Mouse (Mus musculus): ENCODE data around the gene Ctrl. TPM values are rescaled to one million over a fixed set of nuclear protein-coding genes. Genes with fewer than 3 reads are reported as not detected.

Ctrl gene
- polyA plus RNA-seq, 1 experiment from 2014 or later = 1.7 TPM

DNA sequence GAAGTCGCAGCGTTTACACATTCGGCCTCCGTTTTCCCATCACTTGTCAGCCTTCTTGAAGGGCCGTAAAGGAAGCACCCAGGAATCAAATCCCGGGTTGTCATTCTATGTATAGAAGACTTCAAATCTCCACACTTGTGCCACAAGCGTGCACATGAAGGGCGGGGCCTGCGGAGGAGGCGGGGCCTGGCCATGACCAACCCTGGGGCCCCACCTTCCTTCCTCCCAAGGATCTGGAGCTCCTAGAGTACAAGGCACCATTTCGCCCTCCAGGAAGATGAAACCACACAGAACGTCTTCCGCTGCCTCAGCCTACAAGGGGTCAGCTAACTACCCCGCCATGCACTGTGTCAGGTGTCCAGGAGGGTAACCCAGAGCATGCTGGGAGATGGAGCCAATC lies 27.4 kb upstream of the Ctrl start:
- H3K4me1 ChIP-seq (replicated peaks) = peaks cover 22% of the 10 kb centered on the region
- H3K9me3 ChIP-seq = no peaks in the 10 kb centered on the region
- peaks cover 9% of the 10 kb centered on the region for H3K36me3 ChIP-seq
- no peak overlapping the region for H3K27ac ChIP-seq
- H3K27me3 ChIP-seq (ENCODE audit: insufficient read depth, poor library complexity, severe bottlenecking) = peaks cover 20% of the 10 kb centered on the region
- no peak overlapping the region for H3K4me3 ChIP-seq
- WGBS = 75% methylated on average over 14 of the region's 14 CpGs
- DNase-seq (ENCODE audit: low spot score) = no peak

DNA sequence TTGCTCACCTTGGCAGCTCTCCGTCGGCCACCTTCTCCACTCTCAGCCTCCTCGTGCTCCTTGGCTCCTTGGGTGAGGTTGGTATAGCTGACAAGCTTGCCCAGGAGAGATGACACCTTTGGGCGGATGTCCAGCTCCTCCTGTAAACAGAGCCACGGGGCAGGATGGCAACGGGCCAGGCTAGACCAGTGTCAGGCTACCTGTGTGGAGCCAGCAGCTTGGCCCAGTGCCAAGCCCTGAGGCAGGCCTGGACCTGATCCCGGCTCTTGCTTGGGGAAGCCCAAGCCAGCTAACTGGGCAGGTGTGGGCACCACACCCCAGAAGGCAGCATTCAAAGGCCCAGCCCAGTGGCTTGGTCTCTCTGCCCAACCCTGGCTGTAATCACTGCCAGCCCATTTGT lies 25.7 kb upstream of the Ctrl start:
- no peak for DNase-seq (ENCODE audit: low spot score)
- WGBS = 91% methylated on average over 7 of the region's 7 CpGs
- peaks cover 3% of the 10 kb centered on the region for H3K27me3 ChIP-seq (ENCODE audit: insufficient read depth, poor library complexity, severe bottlenecking)
- no peak overlapping the region for H3K4me3 ChIP-seq
- no peaks in the 10 kb centered on the region for H3K9me3 ChIP-seq
- H3K4me1 ChIP-seq (replicated peaks) = peaks cover 4% of the 10 kb centered on the region
- H3K27ac ChIP-seq = no peak overlapping the region
- peaks cover 17% of the 10 kb centered on the region for H3K36me3 ChIP-seq

DNA sequence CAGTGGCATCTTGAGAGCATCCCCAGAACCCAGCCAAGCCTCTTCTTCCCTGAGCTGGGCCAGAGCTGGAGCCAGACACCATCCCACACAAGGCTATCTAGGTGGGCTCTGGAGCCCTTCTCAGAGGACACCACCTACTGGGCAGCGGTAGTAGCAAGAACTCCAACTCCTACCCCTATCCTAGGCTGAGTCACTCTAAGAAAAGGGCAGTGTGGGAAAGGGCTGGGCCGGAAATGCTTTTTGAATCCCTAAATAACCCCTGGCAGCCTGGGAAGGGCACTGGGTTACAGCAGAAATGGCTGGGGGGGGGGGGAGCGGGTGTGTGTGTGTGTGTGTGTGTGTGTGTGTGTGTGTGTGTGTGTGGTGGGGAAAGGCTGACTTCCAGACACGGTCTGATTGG lies 24.2 kb upstream of the Ctrl start:
- Histone ChIP-seq H3K27me3 (ENCODE audit: insufficient read depth, poor library complexity, severe bottlenecking) (no peaks in the 10 kb centered on the region), H3K27ac (no peak overlapping the region), H3K4me3 (no peak overlapping the region), H3K36me3 (peaks cover 29% of the 10 kb centered on the region), H3K9me3 (no peaks in the 10 kb centered on the region), H3K4me1 (replicated peaks) (no peaks in the 10 kb centered on the region)
- DNase-seq (ENCODE audit: low spot score) = no peak
- 73% methylated on average over 3 of the region's 4 CpGs for WGBS

GRCm38 (mm10) chr8:105956556-105956955 lies 22.9 kb upstream of the Ctrl start:
- DNase-seq (ENCODE audit: low spot score) = no peak
- H3K9me3 ChIP-seq = no peaks in the 10 kb centered on the region
- H3K36me3 ChIP-seq = peaks cover 35% of the 10 kb centered on the region
- WGBS = 93% methylated on average over 4 of the region's 4 CpGs
- no peak overlapping the region for H3K4me3 ChIP-seq
- H3K27me3 ChIP-seq (ENCODE audit: insufficient read depth, poor library complexity, severe bottlenecking) = no peaks in the 10 kb centered on the region
- H3K4me1 ChIP-seq (replicated peaks) = peaks cover 2% of the 10 kb centered on the region
- H3K27ac ChIP-seq = no peak overlapping the region

GRCm38 (mm10) chr8:105951057-105951659 lies 17.5 kb upstream of the Ctrl start:
- Histone ChIP-seq H3K4me1 (replicated peaks) (peaks cover 7% of the 10 kb centered on the region), H3K4me3 (no peak overlapping the region), H3K27me3 (ENCODE audit: insufficient read depth, poor library complexity, severe bottlenecking) (no peaks in the 10 kb centered on the region), H3K36me3 (peaks cover 79% of the 10 kb centered on the region), H3K27ac (peak overlapping the region; percentile 42), H3K9me3 (no peaks in the 10 kb centered on the region)
- 60% methylated on average over 7 of the region's 7 CpGs for WGBS
- peak; percentile 39 for DNase-seq (ENCODE audit: low spot score)

- DNase-seq (ENCODE audit: low spot score) = no peak
- no peaks in the 10 kb centered on the region for H3K9me3 ChIP-seq
- H3K4me3 ChIP-seq = no peak overlapping the region
- peaks cover 87% of the 10 kb centered on the region for H3K36me3 ChIP-seq
- H3K27me3 ChIP-seq (ENCODE audit: insufficient read depth, poor library complexity, severe bottlenecking) = no peaks in the 10 kb centered on the region
- peaks cover 7% of the 10 kb centered on the region for H3K4me1 ChIP-seq (replicated peaks)
- no peak overlapping the region for H3K27ac ChIP-seq
- 92% methylated on average over 10 of the region's 10 CpGs for WGBS
Measured at GRCm38 (mm10) chr8:105949350-105949749, 15.7 kb upstream of the Ctrl start.

DNA sequence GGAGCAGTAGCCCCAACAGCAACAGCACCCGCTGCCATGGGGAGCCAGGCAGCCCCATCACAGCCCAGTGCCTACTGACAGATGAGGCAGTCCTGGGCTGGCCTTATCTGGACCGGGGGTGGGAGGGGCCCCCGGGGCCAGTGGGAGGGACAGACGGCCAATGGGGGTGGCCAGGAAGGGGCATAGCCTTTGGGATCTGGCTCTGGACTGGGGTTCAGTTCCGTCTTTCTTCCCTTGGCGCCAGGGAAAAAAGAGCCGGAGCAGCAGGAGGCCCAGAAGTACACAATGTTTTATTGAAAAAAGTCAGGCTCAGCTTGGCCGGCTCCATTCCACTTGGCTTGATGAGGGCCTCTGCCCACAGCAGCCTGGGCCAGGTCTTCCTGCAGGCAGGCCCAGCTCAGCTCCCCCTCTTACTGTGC lies 9.7 kb upstream of the Ctrl start, which contains the start of gene Lcat:
Lcat (minus strand) TSS at position 62 of the 419 bp plus-strand sequence.
- no peak within 1 kb of the TSS for H3K4me3 ChIP-seq
- WGBS = 66% methylated on average over 8 of the region's 8 CpGs
- no peaks in the 10 kb centered on the region for H3K9me3 ChIP-seq
- H3K36me3 ChIP-seq = peaks cover 65% of the 10 kb centered on the region
- no peaks in the 10 kb centered on the region for H3K27me3 ChIP-seq (ENCODE audit: insufficient read depth, poor library complexity, severe bottlenecking)
- H3K4me1 ChIP-seq (replicated peaks) = peaks cover 9% of the 10 kb centered on the region; the same call in 1 of the 2 replicates
- 0 out of 2 replicates have a peak within 1 kb of the TSS, but pooled peaks have one; percentile 56 for H3K27ac ChIP-seq
- DNase-seq (ENCODE audit: low spot score) = no peak

- Histone ChIP-seq H3K27me3 (ENCODE audit: insufficient read depth, poor library complexity, severe bottlenecking) (no peaks in the 10 kb centered on the region), H3K36me3 (peaks cover 57% of the 10 kb centered on the region), H3K4me1 (replicated peaks) (peaks cover 17% of the 10 kb centered on the region), H3K27ac (no peak overlapping the region), H3K9me3 (no peaks in the 10 kb centered on the region), H3K4me3 (no peak overlapping the region)
- 97% methylated on average over 5 of the region's 5 CpGs for WGBS
- no peak for DNase-seq (ENCODE audit: low spot score)
Measured at GRCm38 (mm10) chr8:105942542-105942941, 8.9 kb upstream of the Ctrl start.

DNA sequence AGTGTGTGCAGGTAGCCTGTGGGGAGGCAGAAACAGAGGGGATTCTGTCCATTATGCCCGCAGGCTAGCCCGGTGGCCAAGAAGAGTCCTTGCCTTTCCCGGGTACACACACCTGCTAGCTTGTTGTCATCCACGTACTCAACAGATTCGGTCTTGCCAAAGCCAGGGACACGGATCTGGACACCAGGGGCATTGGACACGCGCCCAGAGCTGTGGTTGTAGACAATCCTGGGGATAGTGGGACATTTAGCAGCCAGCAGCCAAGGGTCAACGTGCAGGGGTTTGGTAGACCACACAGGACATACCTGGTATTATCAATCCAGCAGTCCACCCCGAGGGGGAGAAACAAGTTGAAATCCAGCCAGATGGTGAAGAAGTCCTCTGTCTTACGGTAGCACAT lies 8.4 kb upstream of the Ctrl start:
- Histone ChIP-seq H3K9me3 (no peaks in the 10 kb centered on the region), H3K27ac (no peak overlapping the region), H3K4me3 (no peak overlapping the region), H3K4me1 (replicated peaks) (peaks cover 20% of the 10 kb centered on the region), H3K36me3 (peaks cover 52% of the 10 kb centered on the region), H3K27me3 (ENCODE audit: insufficient read depth, poor library complexity, severe bottlenecking) (no peaks in the 10 kb centered on the region)
- 95% methylated on average over 11 of the region's 11 CpGs for WGBS
- no peak for DNase-seq (ENCODE audit: low spot score)

DNA sequence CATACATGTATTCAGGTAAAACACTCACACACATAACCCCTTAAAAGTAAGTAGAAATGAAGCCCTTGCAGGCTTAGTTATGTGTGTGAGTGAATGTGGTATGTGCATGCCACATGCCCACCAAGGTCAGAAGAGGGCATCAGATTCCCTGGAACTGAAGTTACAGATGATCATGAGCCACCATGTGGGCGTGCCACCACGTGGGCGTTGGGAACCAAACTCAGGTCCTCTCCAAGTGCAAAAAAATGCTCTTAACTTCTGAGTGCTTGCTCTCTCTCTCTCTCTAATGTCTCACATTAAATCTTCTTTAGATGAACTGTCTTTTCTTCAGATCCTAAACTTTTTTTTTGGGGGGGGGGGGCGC lies 4.6 kb upstream of the Ctrl start, which contains the start of gene Psmb10:
Psmb10 (minus strand) TSS at position 139 of the 364 bp plus-strand sequence.
- Histone ChIP-seq H3K36me3 (peaks cover 16% of the 10 kb centered on the region), H3K27me3 (ENCODE audit: insufficient read depth, poor library complexity, severe bottlenecking) (no peaks in the 10 kb centered on the region), H3K9me3 (no peaks in the 10 kb centered on the region), H3K27ac (peak within 1 kb of the TSS; percentile 95), H3K4me3 (peak within 1 kb of the TSS; percentile 86), H3K4me1 (replicated peaks) (peaks cover 30% of the 10 kb centered on the region)
- no peak for DNase-seq (ENCODE audit: low spot score)
- 48% methylated on average over 4 of the region's 4 CpGs for WGBS

DNA sequence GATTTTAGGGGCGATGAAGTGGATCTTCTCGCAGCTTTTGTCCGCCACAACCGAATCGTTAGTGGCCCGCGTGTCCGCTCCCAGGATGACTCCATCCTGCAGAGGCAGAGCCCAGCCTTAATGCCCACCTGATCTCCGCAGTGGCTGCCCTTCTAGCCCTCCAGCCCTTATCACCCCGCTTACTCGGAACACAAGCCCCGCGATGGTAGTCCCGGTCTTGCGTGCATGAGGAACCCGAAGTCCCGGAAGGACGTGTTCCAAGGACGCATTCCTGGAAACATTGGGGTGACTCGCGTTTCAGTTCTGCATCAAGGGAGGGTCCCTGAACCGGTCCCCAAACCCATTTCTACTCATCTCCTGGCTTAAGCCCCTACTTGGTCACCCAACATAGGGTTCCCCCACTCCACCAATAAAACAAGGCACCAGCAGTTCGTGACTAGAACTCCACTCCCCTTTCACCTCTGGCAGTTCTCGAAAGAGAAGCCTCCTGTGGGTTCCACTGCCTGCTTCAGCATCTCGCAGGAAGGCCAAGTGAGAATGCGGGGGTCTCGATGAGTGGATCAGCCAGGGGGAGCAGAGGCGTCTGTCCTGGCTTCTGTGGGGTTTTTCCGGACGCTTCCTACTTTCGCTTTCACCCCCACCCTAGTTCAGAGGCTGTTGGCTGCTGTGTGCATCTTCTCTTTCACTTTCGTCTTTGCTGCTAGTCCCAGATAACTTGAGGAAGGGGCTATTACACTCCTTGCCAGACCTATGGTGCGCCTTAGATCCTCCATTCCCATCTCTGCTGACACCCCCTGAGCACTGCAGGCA lies 4.0 kb upstream of the Ctrl start:
- DNase-seq (ENCODE audit: low spot score) = peak; percentile 53
- H3K9me3 ChIP-seq = no peaks in the 10 kb centered on the region
- WGBS = 2% methylated on average over 33 of the region's 33 CpGs
- H3K4me1 ChIP-seq (replicated peaks) = peaks cover 27% of the 10 kb centered on the region
- H3K27ac ChIP-seq = peak overlapping the region; percentile 95
- H3K4me3 ChIP-seq = peak overlapping the region; percentile 86
- no peaks in the 10 kb centered on the region for H3K27me3 ChIP-seq (ENCODE audit: insufficient read depth, poor library complexity, severe bottlenecking)
- peaks cover 16% of the 10 kb centered on the region for H3K36me3 ChIP-seq

- H3K9me3 ChIP-seq = no peaks in the 10 kb centered on the region
- peak; percentile 90 for DNase-seq (ENCODE audit: low spot score)
- no peaks in the 10 kb centered on the region for H3K27me3 ChIP-seq (ENCODE audit: insufficient read depth, poor library complexity, severe bottlenecking)
- H3K27ac ChIP-seq = peak overlapping the region; percentile 95
- H3K4me3 ChIP-seq = peak overlapping the region; percentile 86
- H3K36me3 ChIP-seq = peaks cover 22% of the 10 kb centered on the region
- H3K4me1 ChIP-seq (replicated peaks) = peaks cover 27% of the 10 kb centered on the region
- WGBS = under 1% methylated on average over 30 of the region's 30 CpGs
Measured at GRCm38 (mm10) chr8:105936866-105937475, 3.3 kb upstream of the Ctrl start.

Measured in hindbrain, embryonic 10.5 days (tissue).